Mouse (Mus musculus) heart, embryonic 11.5 days (tissue): ENCODE measurements at regions not wholly inside any gene's neighbourhood (a gene's known extent, or its start where the extent isn't known, plus 50 kb on each side); places are given as distances from the start of the nearest gene placed in this dataset.

ENCODE experiments used
- ATAC-seq: fragments of 200-750 bp; cut with Nextera tagmentation; replicated peaks from 2 replicates; pipeline ENCODE4 v1.8.0; 2017; ENCODE audit warnings: moderate library complexity; ENCODE audit not compliant: insufficient number of reproducible peaks, low FRiP score, low TSS enrichment
- H3K27ac ChIP-seq: fragments of 300-500 bp; sonication (generic); 2 replicates; pipeline ENCODE4 v1.5.1; 2014; ENCODE audit warnings: mild to moderate bottlenecking, low read depth, low read length
- H3K27me3 ChIP-seq: fragments of 300-500 bp; sonication (generic); 2 replicates; pipeline ENCODE4 v1.6.1; 2014; ENCODE audit warnings: mild to moderate bottlenecking, low read length, mixed read lengths; ENCODE audit not compliant: control insufficient read depth, insufficient read depth
- H3K36me3 ChIP-seq: fragments of 300-500 bp; sonication (generic); 2 replicates; pipeline ENCODE4 v1.6.1; 2014; ENCODE audit warnings: mild to moderate bottlenecking, low read length, moderate library complexity, mixed read lengths; ENCODE audit not compliant: control insufficient read depth, insufficient read depth
- H3K4me1 ChIP-seq: fragments of 300-500 bp; sonication (generic); 2 replicates; pipeline ENCODE4 v1.6.1; 2014; ENCODE audit warnings: low read length; ENCODE audit not compliant: control insufficient read depth, insufficient read depth
- H3K4me2 ChIP-seq: fragments of 300-500 bp; sonication (generic); 2 replicates; pipeline ENCODE4 v1.6.1; 2014; ENCODE audit warnings: mild to moderate bottlenecking, moderate library complexity
- H3K4me3 ChIP-seq: fragments of 300-500 bp; sonication (generic); 2 replicates; pipeline ENCODE4 v1.5.1; 2014; ENCODE audit warnings: low read depth, low read length
- H3K9ac ChIP-seq: fragments of 300-500 bp; sonication (generic); 2 replicates; pipeline ENCODE4 v1.6.1; 2014; ENCODE audit warnings: mild to moderate bottlenecking, low read depth, low read length, moderate library complexity
- H3K9me3 ChIP-seq: fragments of 300-500 bp; sonication (generic); replicated peaks from 2 replicates; pipeline ENCODE4 v1.6.1; 2016; ENCODE audit warnings: low read length; ENCODE audit not compliant: control insufficient read depth
- WGBS: fragments of 180-500 bp; shearing (Covaris S2); extraction: QIAGEN DNeasy Blood & Tissue Kit; methylation state at CpG from one replicate; pipeline ENCODE4 v1.1.7; 2014; ENCODE audit not compliant: insufficient replicate concordance; 5-methylcytosine and 5-hydroxymethylcytosine counted together

GRCm38 (mm10) chr4:31768026-31768626, 195.8 kb upstream of the Map3k7 start:
- Histone ChIP-seq H3K4me3 (no peak overlapping the region), H3K36me3 (no peaks in the 10 kb centered on the region), H3K9ac (no peak overlapping the region), H3K27me3 (no peaks in the 10 kb centered on the region), H3K4me1 (no peaks in the 10 kb centered on the region), H3K4me2 (no peak overlapping the region), H3K27ac (no peak overlapping the region), H3K9me3 (no peaks in the 10 kb centered on the region)
- no peak for ATAC-seq
- WGBS, result 63% methylated on average over 6 of the region's 6 CpGs

GRCm38 (mm10) chr4:31769325-31769724, 194.6 kb upstream of the Map3k7 start:
- no peak overlapping the region for H3K27ac ChIP-seq
- WGBS, result 77% methylated on average over 4 of the region's 4 CpGs

GRCm38 (mm10) chr4:31786284-31786683, 177.6 kb upstream of the Map3k7 start:
- WGBS, result 67% methylated on average over 1 of the region's 1 CpGs

More at GRCm38 (mm10) chr4:31769325-31769724, 194.6 kb upstream of the Map3k7 start:
- Histone ChIP-seq H3K9ac (no peak overlapping the region), H3K4me2 (no peak overlapping the region), H3K4me1 (no peaks in the 10 kb centered on the region), H3K9me3 (no peaks in the 10 kb centered on the region), H3K27me3 (no peaks in the 10 kb centered on the region), H3K4me3 (no peak overlapping the region), H3K36me3 (no peaks in the 10 kb centered on the region)
- no peak for ATAC-seq

GRCm38 (mm10) chr4:31817574-31818240, 146.2 kb upstream of the Map3k7 start:
- Histone ChIP-seq H3K9me3 (no peaks in the 10 kb centered on the region), H3K27ac (no peak overlapping the region), H3K36me3 (no peaks in the 10 kb centered on the region), H3K4me3 (no peak overlapping the region), H3K9ac (no peak overlapping the region), H3K27me3 (no peaks in the 10 kb centered on the region), H3K4me1 (no peaks in the 10 kb centered on the region), H3K4me2 (no peak overlapping the region)
- no peak for ATAC-seq
- WGBS, result 85% methylated on average over 3 of the region's 3 CpGs

More at GRCm38 (mm10) chr4:31786284-31786683, 177.6 kb upstream of the Map3k7 start:
- no peak for ATAC-seq
- Histone ChIP-seq H3K9ac (no peak overlapping the region), H3K27me3 (no peaks in the 10 kb centered on the region), H3K36me3 (no peaks in the 10 kb centered on the region), H3K4me2 (no peak overlapping the region), H3K27ac (no peak overlapping the region), H3K4me3 (no peak overlapping the region), H3K4me1 (no peaks in the 10 kb centered on the region), H3K9me3 (no peaks in the 10 kb centered on the region)

- Histone ChIP-seq H3K4me2 (no peak overlapping the region), H3K4me3 (no peak overlapping the region), H3K36me3 (no peaks in the 10 kb centered on the region), H3K9me3 (no peaks in the 10 kb centered on the region), H3K4me1 (peaks cover 5% of the 10 kb centered on the region; the same call in 1 of the 2 replicates), H3K27ac (no peak overlapping the region), H3K27me3 (no peaks in the 10 kb centered on the region), H3K9ac (no peak overlapping the region)
- ATAC-seq, result no peak
- 76% methylated on average over 18 of the region's 18 CpGs for WGBS
These were observed 144.2 kb upstream of the Map3k7 start for GRCm38 (mm10) chr4:31819521-31820259.

GRCm38 (mm10) chr4:31823574-31824348, 140.1 kb upstream of the Map3k7 start:
- Histone ChIP-seq H3K4me3 (peak overlapping the region; percentile 2), H3K27me3 (no peaks in the 10 kb centered on the region), H3K27ac (no peak overlapping the region), H3K9ac (peak overlapping the region; percentile 6; the same call in 1 of the 2 replicates), H3K36me3 (no peaks in the 10 kb centered on the region), H3K9me3 (no peaks in the 10 kb centered on the region), H3K4me1 (peaks cover 11% of the 10 kb centered on the region; the same call in 1 of the 2 replicates), H3K4me2 (peak overlapping the region; percentile 51)
- no peak for ATAC-seq
- WGBS, result 42% methylated on average over 19 of the region's 19 CpGs

- no peak overlapping the region for H3K27ac ChIP-seq
- ATAC-seq, result no peak
- no peaks in the 10 kb centered on the region for H3K27me3 ChIP-seq
- peak overlapping the region; percentile 51 for H3K4me2 ChIP-seq
- no peaks in the 10 kb centered on the region for H3K9me3 ChIP-seq
- H3K9ac ChIP-seq, result no peak overlapping the region
- H3K4me1 ChIP-seq, result peaks cover 11% of the 10 kb centered on the region; the same call in 1 of the 2 replicates
- H3K4me3 ChIP-seq, result peak overlapping the region; percentile 2
- 40% methylated on average over 14 of the region's 14 CpGs for WGBS
- no peaks in the 10 kb centered on the region for H3K36me3 ChIP-seq
These were observed 139.1 kb upstream of the Map3k7 start for GRCm38 (mm10) chr4:31824518-31825437.
